Mouse (Mus musculus): ENCODE measurements at regions not wholly inside any gene's neighbourhood (a gene's known extent, or its start where the extent isn't known, plus 50 kb on each side); places are given as distances from the start of the nearest gene placed in this dataset.

- Histone ChIP-seq H3K36me3 (ENCODE audit: poor library complexity, severe bottlenecking) (no peaks in the 10 kb centered on the region), H3K4me1 (peaks cover 9% of the 10 kb centered on the region; the same call in 1 of the 2 replicates), H3K4me2 (no peak overlapping the region), H3K9ac (no peak overlapping the region), H3K4me3 (no peak overlapping the region), H3K27me3 (peaks cover 3% of the 10 kb centered on the region; the same call in 1 of the 2 replicates), H3K27ac (no peak overlapping the region), H3K9me3 (replicated peaks) (no peaks in the 10 kb centered on the region)
- no peak for ATAC-seq
- 42% methylated on average over 16 of the region's 16 CpGs for WGBS
Measured at GRCm38 (mm10) chr11:24685545-24686467, 608.0 kb downstream of the Bcl11a start.

DNA sequence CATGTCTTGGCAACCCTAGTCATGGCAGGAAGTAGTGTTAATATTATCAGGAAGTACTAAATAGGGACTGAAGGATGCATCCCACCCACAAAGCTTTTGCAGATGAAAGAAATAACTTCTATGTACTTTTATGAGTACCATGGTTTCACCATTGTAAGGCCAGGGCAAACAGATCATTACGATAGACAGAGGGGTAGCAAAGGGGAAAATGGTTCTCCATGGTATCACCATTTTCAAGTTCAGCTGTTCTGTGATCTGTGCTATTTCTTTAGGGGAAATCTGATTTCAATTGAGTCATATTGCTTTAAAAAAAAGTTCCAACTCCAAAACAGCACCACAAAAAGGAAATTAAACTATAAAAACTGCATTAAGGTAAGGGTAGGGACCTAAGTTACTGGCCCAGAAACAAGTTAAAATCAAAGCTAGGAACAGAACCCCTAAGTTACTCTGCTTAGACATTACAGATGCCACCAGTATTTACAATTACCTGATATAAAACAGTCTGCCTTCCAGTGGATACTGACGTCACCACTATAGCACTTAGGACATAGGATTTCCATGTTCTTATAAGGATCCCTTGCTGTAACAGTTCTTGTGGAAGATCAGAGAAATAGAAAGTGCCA, 610.4 kb downstream of the Bcl11a start:
- Histone ChIP-seq H3K4me2 (no peak overlapping the region), H3K27me3 (peaks cover 3% of the 10 kb centered on the region; the same call in 1 of the 2 replicates), H3K36me3 (ENCODE audit: poor library complexity, severe bottlenecking) (no peaks in the 10 kb centered on the region), H3K9ac (no peak overlapping the region), H3K9me3 (replicated peaks) (no peaks in the 10 kb centered on the region), H3K4me3 (no peak overlapping the region), H3K4me1 (peaks cover 9% of the 10 kb centered on the region; the same call in 1 of the 2 replicates), H3K27ac (no peak overlapping the region)
- no peak for ATAC-seq
- 90% methylated on average over 2 of the region's 2 CpGs for WGBS

GRCm38 (mm10) chr11:24689807-24690333, 612.0 kb downstream of the Bcl11a start:
- no peaks in the 10 kb centered on the region for H3K27me3 ChIP-seq
- no peak overlapping the region for H3K27ac ChIP-seq
- 45% methylated on average over 7 of the region's 7 CpGs for WGBS
- H3K36me3 ChIP-seq (ENCODE audit: poor library complexity, severe bottlenecking): no peaks in the 10 kb centered on the region
- ATAC-seq: no peak
- no peak overlapping the region for H3K9ac ChIP-seq
- no peak overlapping the region for H3K4me2 ChIP-seq
- H3K9me3 ChIP-seq (replicated peaks): no peaks in the 10 kb centered on the region
- H3K4me3 ChIP-seq: no peak overlapping the region
- peaks cover 19% of the 10 kb centered on the region for H3K4me1 ChIP-seq

- 0 out of 2 replicates have a peak, but pooled peaks have one; percentile 45 for ATAC-seq
- 69% methylated on average over 6 of the region's 6 CpGs for WGBS
- no peaks in the 10 kb centered on the region for H3K36me3 ChIP-seq (ENCODE audit: poor library complexity, severe bottlenecking)
- H3K9ac ChIP-seq: no peak overlapping the region
- H3K4me3 ChIP-seq: no peak overlapping the region
- H3K4me1 ChIP-seq: peaks cover 29% of the 10 kb centered on the region
- no peaks in the 10 kb centered on the region for H3K9me3 ChIP-seq (replicated peaks)
- peak overlapping the region; percentile 41; the same call in 1 of the 2 replicates for H3K27ac ChIP-seq
- no peaks in the 10 kb centered on the region for H3K27me3 ChIP-seq
- H3K4me2 ChIP-seq: no peak overlapping the region
Measured at GRCm38 (mm10) chr11:24693926-24694325, 616.1 kb downstream of the Bcl11a start.

DNA sequence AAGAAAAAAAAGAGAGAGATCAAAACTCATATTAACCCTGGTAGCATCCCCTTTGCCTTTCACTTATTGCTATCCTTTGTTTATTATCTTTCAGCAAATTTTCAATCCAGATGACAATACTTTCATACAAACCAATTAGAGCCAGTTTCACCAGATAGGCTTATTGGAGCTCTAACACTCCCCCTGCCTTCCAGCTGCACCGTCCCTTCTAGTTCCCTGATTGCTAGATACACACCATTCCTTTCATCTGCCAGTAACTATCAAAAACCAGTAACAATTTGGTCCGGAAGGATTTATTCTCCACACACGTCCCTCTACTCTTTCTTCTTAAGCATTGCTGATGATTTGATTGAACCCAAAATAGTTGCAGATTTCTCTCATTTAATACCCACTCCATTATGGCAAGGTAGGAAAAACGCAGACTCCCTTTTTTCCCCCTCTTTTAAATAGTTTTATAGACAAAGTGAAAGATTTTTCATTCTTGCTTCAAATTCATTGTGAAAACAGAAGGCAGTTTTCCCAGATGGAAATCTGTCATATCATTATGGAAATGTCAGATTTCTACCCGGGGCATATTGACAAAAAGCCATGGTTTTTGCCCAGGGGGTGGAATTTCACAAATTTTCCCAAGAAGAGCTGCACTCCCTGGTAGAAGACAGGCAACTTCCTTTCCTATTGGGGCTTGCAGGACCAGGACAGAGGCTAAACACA, 617.3 kb downstream of the Bcl11a start:
- WGBS: 34% methylated on average over 5 of the region's 5 CpGs
- ATAC-seq: no peak
- no peak overlapping the region for H3K4me2 ChIP-seq
- no peak overlapping the region for H3K4me3 ChIP-seq
- no peak overlapping the region for H3K9ac ChIP-seq
- no peaks in the 10 kb centered on the region for H3K36me3 ChIP-seq (ENCODE audit: poor library complexity, severe bottlenecking)
- no peaks in the 10 kb centered on the region for H3K27me3 ChIP-seq
- H3K9me3 ChIP-seq (replicated peaks): no peaks in the 10 kb centered on the region
- H3K4me1 ChIP-seq: peaks cover 29% of the 10 kb centered on the region
- peak overlapping the region; percentile 60; the same call in 1 of the 2 replicates for H3K27ac ChIP-seq

- WGBS: 12% methylated on average over 7 of the region's 7 CpGs
- no peak overlapping the region for H3K9ac ChIP-seq
- no peak for ATAC-seq
- peak overlapping the region; percentile 22 for H3K27ac ChIP-seq
- H3K27me3 ChIP-seq: no peaks in the 10 kb centered on the region
- peaks cover 29% of the 10 kb centered on the region for H3K4me1 ChIP-seq
- H3K4me2 ChIP-seq: no peak overlapping the region
- no peak overlapping the region for H3K4me3 ChIP-seq
- no peaks in the 10 kb centered on the region for H3K36me3 ChIP-seq (ENCODE audit: poor library complexity, severe bottlenecking)
- no peaks in the 10 kb centered on the region for H3K9me3 ChIP-seq (replicated peaks)
Measured at GRCm38 (mm10) chr11:24696561-24696960, 618.7 kb downstream of the Bcl11a start.

GRCm38 (mm10) chr11:24708790-24709189, 630.9 kb downstream of the Bcl11a start:
- Histone ChIP-seq H3K27me3 (no peaks in the 10 kb centered on the region), H3K36me3 (ENCODE audit: poor library complexity, severe bottlenecking) (no peaks in the 10 kb centered on the region), H3K4me2 (no peak overlapping the region), H3K9me3 (replicated peaks) (no peaks in the 10 kb centered on the region), H3K27ac (no peak overlapping the region), H3K9ac (no peak overlapping the region), H3K4me3 (no peak overlapping the region), H3K4me1 (no peaks in the 10 kb centered on the region)
- WGBS: 96% methylated on average over 3 of the region's 3 CpGs
- ATAC-seq: 0 out of 2 replicates have a peak, but pooled peaks have one; percentile 36

DNA sequence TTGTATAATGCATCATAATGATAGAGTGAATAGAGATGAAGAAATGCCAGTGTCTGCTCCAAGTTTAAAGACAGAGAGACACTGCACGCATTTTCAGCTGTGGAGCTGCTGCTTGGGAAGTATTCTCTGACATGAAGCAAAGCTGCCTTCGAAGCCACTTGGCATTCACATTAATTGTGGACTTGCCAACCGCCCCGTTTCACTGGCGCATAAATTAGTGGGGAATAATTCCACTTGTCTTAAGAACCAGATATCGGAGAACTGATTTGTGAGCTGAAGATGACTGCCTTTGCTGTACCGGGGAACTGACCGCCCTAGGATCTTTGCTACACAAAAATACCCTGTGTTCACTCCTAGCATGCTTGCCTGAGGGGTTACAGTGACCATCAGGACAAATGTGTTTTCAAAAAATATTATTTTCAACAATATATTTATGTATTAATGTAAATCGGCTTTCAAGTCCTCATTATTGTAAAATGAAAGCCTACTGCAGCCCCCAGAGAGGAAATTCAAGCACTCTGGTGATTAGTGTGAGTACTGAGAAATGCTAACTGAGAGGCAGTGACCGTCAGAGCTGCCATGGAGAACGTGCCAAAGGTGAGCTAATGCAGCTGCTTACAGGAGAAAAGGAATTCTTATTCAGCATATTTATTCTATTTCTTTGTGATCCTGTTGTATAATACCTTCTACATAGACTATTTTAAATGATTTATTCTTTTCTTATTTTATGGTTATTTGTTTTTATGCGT, 638.9 kb downstream of the Bcl11a start:
- Histone ChIP-seq H3K9me3 (replicated peaks) (no peaks in the 10 kb centered on the region), H3K27ac (peak overlapping the region; percentile 61; the same call in 1 of the 2 replicates), H3K36me3 (ENCODE audit: poor library complexity, severe bottlenecking) (no peaks in the 10 kb centered on the region), H3K9ac (no peak overlapping the region), H3K4me1 (peaks cover 36% of the 10 kb centered on the region), H3K4me2 (peak overlapping the region; percentile 41), H3K4me3 (no peak overlapping the region), H3K27me3 (no peaks in the 10 kb centered on the region)
- WGBS: 35% methylated on average over 12 of the region's 12 CpGs
- ATAC-seq: peak; percentile 74

DNA sequence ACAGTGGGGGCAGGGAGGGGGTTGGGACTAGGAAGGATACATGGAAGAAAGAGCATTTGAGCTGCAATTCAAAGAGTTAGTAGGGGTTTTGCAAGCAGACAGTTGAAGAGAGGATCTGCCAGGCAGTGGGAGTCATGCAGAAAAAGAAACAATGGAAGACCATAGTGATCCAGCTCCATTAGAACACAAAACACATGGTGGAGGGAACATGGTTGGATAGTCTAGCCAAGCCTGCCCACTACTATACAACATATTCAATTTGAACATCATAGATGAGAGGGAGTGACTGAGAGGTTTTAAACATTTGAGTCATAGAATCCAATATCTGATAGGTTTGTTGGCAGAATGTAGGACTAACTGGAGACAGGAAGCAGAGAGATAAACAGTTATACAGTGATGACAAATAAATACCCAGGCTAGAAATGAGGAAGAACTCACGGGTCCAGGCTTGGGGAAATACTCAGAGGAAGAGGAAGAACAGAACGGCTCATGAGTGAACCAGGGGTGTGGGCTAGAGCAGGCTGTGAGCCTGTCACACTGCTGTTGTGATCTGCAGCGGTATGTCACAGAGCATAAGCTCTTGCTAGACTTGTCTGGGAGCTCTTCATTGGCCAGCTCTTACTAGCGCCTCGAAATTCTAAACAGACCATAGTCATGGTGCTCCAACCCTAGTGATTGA, 646.5 kb downstream of the Bcl11a start:
- Histone ChIP-seq H3K4me3 (no peak overlapping the region), H3K4me1 (peaks cover 11% of the 10 kb centered on the region), H3K4me2 (no peak overlapping the region), H3K9ac (no peak overlapping the region), H3K36me3 (ENCODE audit: poor library complexity, severe bottlenecking) (no peaks in the 10 kb centered on the region), H3K27me3 (no peaks in the 10 kb centered on the region), H3K27ac (no peak overlapping the region), H3K9me3 (replicated peaks) (no peaks in the 10 kb centered on the region)
- WGBS: 85% methylated on average over 5 of the region's 5 CpGs
- no peak for ATAC-seq

- 30% methylated on average over 3 of the region's 3 CpGs for WGBS
- H3K4me2 ChIP-seq: no peak overlapping the region
- ATAC-seq: no peak
- no peak overlapping the region for H3K4me3 ChIP-seq
- no peaks in the 10 kb centered on the region for H3K27me3 ChIP-seq
- no peak overlapping the region for H3K9ac ChIP-seq
- no peaks in the 10 kb centered on the region for H3K36me3 ChIP-seq (ENCODE audit: poor library complexity, severe bottlenecking)
- H3K27ac ChIP-seq: no peak overlapping the region
- no peaks in the 10 kb centered on the region for H3K9me3 ChIP-seq (replicated peaks)
- peaks cover 16% of the 10 kb centered on the region for H3K4me1 ChIP-seq
Measured at GRCm38 (mm10) chr11:24726331-24726730, 648.5 kb downstream of the Bcl11a start.

DNA sequence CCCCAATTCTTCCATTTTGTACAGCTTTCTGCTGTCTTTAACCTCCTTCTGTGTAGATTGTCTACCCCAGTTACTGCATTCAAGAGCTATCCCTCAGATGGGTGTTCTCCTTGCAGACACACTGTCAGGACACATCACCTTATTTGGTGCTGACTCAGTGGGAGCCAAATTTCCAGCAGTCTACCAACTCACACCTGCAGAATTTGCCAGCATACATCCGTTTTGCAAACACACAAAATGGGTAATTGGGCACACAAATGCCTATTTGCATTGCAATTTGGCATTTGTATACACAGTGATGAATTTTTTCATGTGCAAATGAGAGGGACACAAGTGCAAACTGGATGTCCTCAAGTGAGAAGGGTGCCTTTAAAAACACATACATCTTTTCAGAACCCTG, 649.5 kb downstream of the Bcl11a start:
- Histone ChIP-seq H3K4me1 (peaks cover 18% of the 10 kb centered on the region), H3K27me3 (no peaks in the 10 kb centered on the region), H3K9me3 (replicated peaks) (no peaks in the 10 kb centered on the region), H3K9ac (no peak overlapping the region), H3K36me3 (ENCODE audit: poor library complexity, severe bottlenecking) (no peaks in the 10 kb centered on the region), H3K4me3 (no peak overlapping the region), H3K4me2 (no peak overlapping the region), H3K27ac (no peak overlapping the region)
- peak; percentile 44; the same call in 1 of the 2 replicates for ATAC-seq
- 19% methylated on average over 1 of the region's 1 CpGs for WGBS
